Mouse (Mus musculus): Measurements from ENCODE around the gene Tenm2.

DNA sequence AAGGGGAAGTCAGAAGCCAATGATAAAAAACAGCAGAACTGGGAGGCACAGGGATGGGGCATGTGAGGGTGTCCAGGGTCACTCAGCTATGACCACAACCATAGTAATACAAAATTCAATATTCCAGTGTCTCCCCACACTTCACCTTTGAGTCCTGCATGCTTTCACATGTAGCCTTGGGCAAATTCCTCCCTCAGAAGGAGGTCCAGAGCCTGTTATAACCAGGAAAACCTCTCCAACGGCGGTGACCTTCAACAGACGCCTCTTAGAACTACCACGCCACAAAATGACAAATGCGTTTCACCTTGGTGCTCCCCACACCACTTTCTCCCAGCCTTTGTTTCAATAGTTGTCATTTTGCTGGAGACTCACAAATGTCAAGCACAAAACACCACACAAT, 851.1 kb downstream of the Tenm2 start:
- TF ChIP-seq POLR2A (IDR thresholded peaks at IDR 0.05; ENCODE audit: control insufficient read depth, low read depth, low read length) (no peak), CTCF (IDR thresholded peaks at IDR 0.05; ENCODE audit: control insufficient read depth, insufficient read depth, insufficient replicate concordance, low read depth, low read length) (no peak)

All from testis, adult 2 months (tissue).